Mouse (Mus musculus) limb, embryonic 11.5 days (tissue): ENCODE measurements at regions not wholly inside any gene's neighbourhood (a gene's known extent, or its start where the extent isn't known, plus 50 kb on each side); places are given as distances from the start of the nearest gene placed in this dataset.

Experiments used
- ATAC-seq: fragments of 200-750 bp; cut with Nextera tagmentation; 2 replicates; pipeline ENCODE4 v1.8.0; 2017; ENCODE audit warnings: low read depth; ENCODE audit not compliant: insufficient number of reproducible peaks, low FRiP score, low TSS enrichment
- DNase-seq: peaks from one replicate; pipeline ENCODE4 v3.0.0-alpha.2; 2015; ENCODE audit warnings: low spot score
- H3K27ac ChIP-seq: fragments of 300-500 bp; sonication (generic); replicated peaks from 2 replicates; pipeline ENCODE4 v1.5.1; 2014; ENCODE audit warnings: low read depth, mild to moderate bottlenecking, low read length
- H3K27me3 ChIP-seq: fragments of 300-500 bp; sonication (generic); 2 replicates; pipeline ENCODE4 v1.6.1; 2014; ENCODE audit warnings: mild to moderate bottlenecking, low read length, mixed read lengths; ENCODE audit not compliant: control insufficient read depth, insufficient read depth
- H3K36me3 ChIP-seq: fragments of 300-500 bp; sonication (generic); 2 replicates; pipeline ENCODE4 v1.6.1; 2014; ENCODE audit warnings: mild to moderate bottlenecking, low read length, moderate library complexity, mixed read lengths; ENCODE audit not compliant: control insufficient read depth, insufficient read depth
- H3K4me1 ChIP-seq: fragments of 300-500 bp; sonication (generic); 2 replicates; pipeline ENCODE4 v1.6.1; 2014; ENCODE audit warnings: low read length, mixed read lengths; ENCODE audit not compliant: control insufficient read depth, insufficient read depth
- H3K4me2 ChIP-seq: fragments of 300-500 bp; sonication (generic); 2 replicates; pipeline ENCODE4 v1.6.1; 2014; ENCODE audit warnings: low read depth, mild to moderate bottlenecking, moderate library complexity; ENCODE audit not compliant: severe bottlenecking
- H3K4me3 ChIP-seq: fragments of 300-500 bp; sonication (generic); 2 replicates; pipeline ENCODE4 v1.5.1; 2014; ENCODE audit warnings: low read depth, low read length
- H3K9ac ChIP-seq: fragments of 300-500 bp; sonication (generic); 2 replicates; pipeline ENCODE4 v1.6.1; 2014; ENCODE audit warnings: mild to moderate bottlenecking, low read length
- H3K9me3 ChIP-seq: fragments of 300-500 bp; sonication (generic); 2 replicates; pipeline ENCODE4 v1.6.1; 2016; ENCODE audit warnings: low read length; ENCODE audit not compliant: control insufficient read depth
- WGBS: fragments of 180-500 bp; shearing (Covaris S2); extraction: QIAGEN DNeasy Blood & Tissue Kit; methylation state at CpG from one replicate; pipeline ENCODE4 v1.1.7; 2014; 5-methylcytosine and 5-hydroxymethylcytosine counted together

DNA sequence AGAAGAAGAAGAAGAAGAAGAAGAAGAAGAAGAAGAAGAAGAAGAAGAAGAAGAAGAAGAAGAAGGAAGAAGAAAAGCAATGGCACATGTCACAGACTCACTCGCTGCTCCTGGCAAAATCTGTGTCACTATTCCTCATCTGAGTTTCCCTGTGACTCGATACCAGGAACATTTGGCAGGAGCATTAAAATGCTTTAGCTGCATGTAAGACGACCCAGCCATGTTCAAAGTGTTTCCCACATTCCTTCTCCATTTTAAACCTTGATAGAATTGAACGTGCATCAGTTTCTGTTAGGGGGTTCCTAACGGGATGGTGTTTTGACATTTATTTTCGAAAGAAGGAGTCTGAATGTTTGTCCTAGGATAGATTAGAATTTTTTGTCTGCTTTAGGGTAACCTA is 51.2 kb upstream of the Pja2 start:
- Histone ChIP-seq H3K4me2 (no peak overlapping the region), H3K27ac (no peak overlapping the region), H3K9ac (no peak overlapping the region), H3K27me3 (no peaks in the 10 kb centered on the region), H3K36me3 (no peaks in the 10 kb centered on the region), H3K4me3 (no peak overlapping the region), H3K9me3 (no peaks in the 10 kb centered on the region), H3K4me1 (no peaks in the 10 kb centered on the region)
- 82% methylated on average over 6 of the region's 6 CpGs for WGBS
- ATAC-seq (no peak), DNase-seq (no peak)

- 90% methylated on average over 11 of the region's 11 CpGs for WGBS
- no peak for ATAC-seq
- H3K9ac ChIP-seq: no peak overlapping the region
Measured at GRCm38 (mm10) chr17:64383600-64383999, 51.9 kb upstream of the Pja2 start.

DNA sequence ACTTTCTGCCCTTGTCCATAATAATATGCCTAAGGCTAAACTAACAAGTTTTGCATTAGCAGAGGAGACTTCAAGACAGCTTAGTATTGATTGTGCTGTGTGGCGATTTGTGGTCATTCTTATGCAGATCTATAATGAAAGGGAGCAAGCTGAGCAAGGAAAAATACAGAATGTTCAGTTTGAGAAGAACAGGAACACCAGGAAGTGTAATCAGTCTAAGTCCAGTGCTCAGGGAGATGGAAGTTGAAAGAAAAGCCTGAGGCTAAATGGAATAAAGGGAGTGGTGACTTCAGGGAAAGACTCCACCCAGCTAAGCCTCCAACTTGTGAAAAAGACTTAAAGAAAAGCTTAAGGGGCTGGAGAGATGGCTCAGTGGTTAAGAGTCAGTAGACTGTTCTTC is 58.6 kb upstream of the Pja2 start:
- H3K27me3 ChIP-seq: no peaks in the 10 kb centered on the region
- WGBS: 88% methylated on average over 1 of the region's 1 CpGs
- no peaks in the 10 kb centered on the region for H3K4me1 ChIP-seq
- DNase-seq: no peak
- H3K4me3 ChIP-seq: no peak overlapping the region
- H3K36me3 ChIP-seq: no peaks in the 10 kb centered on the region
- no peak overlapping the region for H3K9ac ChIP-seq
- no peaks in the 10 kb centered on the region for H3K9me3 ChIP-seq
- H3K4me2 ChIP-seq: no peak overlapping the region
- H3K27ac ChIP-seq: no peak overlapping the region
- ATAC-seq: no peak

More at GRCm38 (mm10) chr17:64383600-64383999, 51.9 kb upstream of the Pja2 start:
- no peaks in the 10 kb centered on the region for H3K27me3 ChIP-seq
- no peak overlapping the region for H3K4me2 ChIP-seq
- DNase-seq: no peak
- no peak overlapping the region for H3K27ac ChIP-seq
- no peak overlapping the region for H3K4me3 ChIP-seq
- H3K9me3 ChIP-seq: no peaks in the 10 kb centered on the region
- no peaks in the 10 kb centered on the region for H3K36me3 ChIP-seq
- H3K4me1 ChIP-seq: no peaks in the 10 kb centered on the region

- ATAC-seq: no peak
- Histone ChIP-seq H3K4me2 (peak overlapping the region; percentile 13; the same call in 1 of the 2 replicates), H3K4me1 (0 out of 2 replicates have a peak, but pooled peaks cover 3% of the 10 kb centered on the region), H3K27ac (no peak overlapping the region), H3K9me3 (no peaks in the 10 kb centered on the region), H3K9ac (no peak overlapping the region), H3K4me3 (no peak overlapping the region), H3K27me3 (no peaks in the 10 kb centered on the region), H3K36me3 (no peaks in the 10 kb centered on the region)
- WGBS: 41% methylated on average over 12 of the region's 12 CpGs
- no peak for DNase-seq
Measured at GRCm38 (mm10) chr17:64397254-64397897, 65.7 kb upstream of the Pja2 start.

- no peak for DNase-seq
- 0 out of 2 replicates have a peak, but pooled peaks cover 3% of the 10 kb centered on the region for H3K4me1 ChIP-seq
Measured at GRCm38 (mm10) chr17:64398114-64398692, 66.5 kb upstream of the Pja2 start.

DNA sequence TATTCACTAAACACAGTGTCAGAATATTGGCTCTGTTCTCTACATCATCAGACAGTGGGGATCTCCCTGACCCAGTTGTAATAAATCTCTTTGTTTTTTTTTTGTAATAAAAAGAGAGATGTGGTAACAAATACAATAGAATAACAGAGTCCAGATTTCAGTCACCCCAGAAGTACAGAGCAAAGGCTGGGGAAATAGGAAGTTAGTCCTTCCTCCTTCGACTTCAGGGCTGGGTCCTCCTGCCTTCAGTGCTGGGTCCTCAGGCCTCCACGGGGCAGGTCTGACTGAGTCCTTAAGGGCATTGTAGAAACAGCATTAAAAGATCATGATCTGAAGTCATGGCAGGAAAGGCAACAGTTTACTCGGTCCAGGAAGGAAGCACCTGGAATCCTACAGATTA is 67.0 kb upstream of the Pja2 start:
- Histone ChIP-seq H3K36me3 (no peaks in the 10 kb centered on the region), H3K4me2 (no peak overlapping the region), H3K9ac (no peak overlapping the region), H3K27ac (no peak overlapping the region), H3K4me1 (0 out of 2 replicates have a peak, but pooled peaks cover 3% of the 10 kb centered on the region), H3K27me3 (no peaks in the 10 kb centered on the region), H3K4me3 (no peak overlapping the region), H3K9me3 (no peaks in the 10 kb centered on the region)
- DNase-seq (no peak), ATAC-seq (no peak)
- 66% methylated on average over 3 of the region's 3 CpGs for WGBS

More at GRCm38 (mm10) chr17:64398114-64398692, 66.5 kb upstream of the Pja2 start:
- 47% methylated on average over 9 of the region's 9 CpGs for WGBS
- H3K36me3 ChIP-seq: no peaks in the 10 kb centered on the region
- no peaks in the 10 kb centered on the region for H3K27me3 ChIP-seq
- no peak; the same call in 1 of the 2 replicates for ATAC-seq
- H3K4me2 ChIP-seq: no peak overlapping the region
- H3K27ac ChIP-seq: no peak overlapping the region
- no peak overlapping the region for H3K9ac ChIP-seq
- H3K4me3 ChIP-seq: no peak overlapping the region
- no peaks in the 10 kb centered on the region for H3K9me3 ChIP-seq

DNA sequence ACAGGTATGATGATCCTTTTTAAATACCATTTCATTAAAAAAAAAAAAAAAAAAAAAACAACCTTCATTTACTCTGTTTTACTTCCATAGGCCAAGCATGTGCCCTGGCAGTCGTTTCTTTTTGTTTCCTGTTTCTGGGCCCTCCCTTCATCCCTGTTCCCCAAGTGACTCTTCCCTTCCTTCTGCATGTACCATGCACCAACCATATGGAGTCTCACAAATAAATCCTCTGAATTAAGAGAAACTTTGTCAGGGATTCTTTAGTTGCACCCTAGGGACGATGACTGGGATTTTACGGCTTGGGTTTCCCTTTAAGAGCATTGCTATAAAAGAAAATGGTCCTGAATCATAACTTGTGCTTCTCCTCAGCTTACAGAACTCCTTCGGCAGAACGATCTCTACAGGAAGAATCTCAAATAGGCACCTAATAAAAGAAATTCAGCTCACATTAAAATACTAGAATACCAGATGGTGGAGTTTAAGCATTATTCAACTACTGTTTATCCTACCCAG is 75.1 kb upstream of the Pja2 start:
- DNase-seq (no peak), ATAC-seq (peak; percentile 40; the same call in 1 of the 2 replicates)
- no peak overlapping the region for H3K4me3 ChIP-seq
- peaks cover 9% of the 10 kb centered on the region; the same call in 1 of the 2 replicates for H3K4me1 ChIP-seq
- no peak overlapping the region for H3K27ac ChIP-seq
- 30% methylated on average over 5 of the region's 5 CpGs for WGBS
- H3K9me3 ChIP-seq: no peaks in the 10 kb centered on the region
- H3K4me2 ChIP-seq: no peak overlapping the region
- H3K9ac ChIP-seq: no peak overlapping the region
- H3K36me3 ChIP-seq: no peaks in the 10 kb centered on the region
- no peaks in the 10 kb centered on the region for H3K27me3 ChIP-seq

DNA sequence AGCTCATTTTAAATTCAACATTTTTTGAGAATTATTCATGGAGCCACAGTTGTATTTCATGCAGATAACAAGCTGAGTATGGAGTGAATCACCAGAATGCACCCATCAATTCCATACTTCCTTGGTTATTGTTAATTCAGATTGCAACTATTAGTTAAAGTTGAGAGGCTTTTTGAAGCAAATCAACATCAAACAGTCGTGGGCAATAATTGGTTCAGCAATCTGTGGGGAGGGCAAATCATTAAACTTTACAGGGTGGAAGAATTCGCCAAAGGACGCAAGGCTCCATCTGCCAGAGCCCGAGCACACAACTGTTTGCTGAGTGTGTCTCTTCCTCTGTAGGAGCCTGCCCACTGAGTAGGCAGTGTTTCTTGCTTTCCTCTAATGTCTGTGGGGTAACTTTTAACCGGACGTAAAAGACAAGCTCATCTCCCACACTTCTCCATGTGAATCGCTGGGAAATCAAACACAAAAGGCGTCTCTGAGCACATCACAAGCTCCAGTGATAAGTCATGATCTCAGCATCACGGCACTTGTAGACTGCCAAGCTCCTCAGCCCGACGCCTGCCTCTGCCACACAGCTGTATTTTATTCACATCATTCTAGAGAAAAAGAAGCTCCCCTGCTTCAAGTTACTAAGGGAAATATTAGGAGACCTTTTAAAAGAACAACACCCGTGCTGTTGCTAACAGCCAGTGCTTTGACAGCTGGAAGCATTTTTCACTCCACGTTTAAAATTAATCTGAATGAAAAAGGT is 75.7 kb upstream of the Pja2 start:
- DNase-seq (peak; percentile 40), ATAC-seq (no peak)
- no peaks in the 10 kb centered on the region for H3K27me3 ChIP-seq
- no peak overlapping the region; the same call in 1 of the 2 replicates for H3K27ac ChIP-seq
- H3K4me1 ChIP-seq: peaks cover 9% of the 10 kb centered on the region; the same call in 1 of the 2 replicates
- H3K36me3 ChIP-seq: no peaks in the 10 kb centered on the region
- no peak overlapping the region for H3K9ac ChIP-seq
- no peaks in the 10 kb centered on the region for H3K9me3 ChIP-seq
- WGBS: 21% methylated on average over 13 of the region's 13 CpGs
- no peak overlapping the region for H3K4me3 ChIP-seq
- H3K4me2 ChIP-seq: peak overlapping the region; percentile 12; the same call in 1 of the 2 replicates
